Mouse (Mus musculus): ENCODE results near the gene Gtf2e1. TPM values are rescaled to one million over a fixed set of nuclear protein-coding genes. Genes with fewer than 3 reads are reported as not detected.

Gene Gtf2e1
- total and polyA plus RNA-seq, 3 experiments, result 29.5 to 72.7 (median 56.0) TPM

GRCm38 (mm10) chr16:37463981-37464380 lies 75.6 kb downstream of the Gtf2e1 start:
- no peaks in the 10 kb centered on the region; a peak in 1 of 4 replicates for H3K4me1 ChIP-seq (ENCODE audit: control insufficient read depth in 1 of 2, insufficient read depth in 2 of 2)
- H3K4me2 ChIP-seq (ENCODE audit: insufficient read depth, low read depth, poor library complexity, severe bottlenecking), result no peak overlapping the region
- dilution Hi-C loops (cut with MboI; ENCODE audit: extremely low pct_ligation_motif_present, extremely low pct_unique_long_range_greater_than_20kb, low sequenced_read_pairs), result no loop called here
- H3K4me3 ChIP-seq (replicated peaks in 1 of 3; ENCODE audit: low read depth in 2 of 3, low read length in 2 of 3, poor library complexity in 1 of 3), result no peak overlapping the region
- H3K36me3 ChIP-seq (replicated peaks in 1 of 2; ENCODE audit: control insufficient read depth in 1 of 2, insufficient read depth in 1 of 2, low read length in 1 of 2), result no peaks in the 10 kb centered on the region
- in situ Hi-C loops (cut with MboI; ENCODE audit: low pct_ligation_motif_present, low pct_unique_long_range_greater_than_20kb, low sequenced_read_pairs), result no loop called here
- no peak overlapping the region for H3K9ac ChIP-seq (ENCODE audit: insufficient read depth, low read depth)
- no peaks in the 10 kb centered on the region for H3K79me2 ChIP-seq (replicated peaks; ENCODE audit: control insufficient read depth, extremely low read depth, insufficient read depth, poor library complexity, severe bottlenecking)
- H3K27me3 ChIP-seq (replicated peaks), result peaks cover 1% of the 10 kb centered on the region
- no peak for DNase-seq (ENCODE audit: extremely low read depth)
- no peak for TF ChIP-seq ZMIZ1 (IDR thresholded peaks at IDR 0.05; ENCODE audit: low read depth, low read length)
- no peak for TF ChIP-seq MAX (IDR thresholded peaks at IDR 0.05; ENCODE audit: low read length)
- TF ChIP-seq GABPA (IDR thresholded peaks at IDR 0.05; ENCODE audit: insufficient replicate concordance, low read depth, low read length), result no peak
- no peak for TF ChIP-seq UBTF (IDR thresholded peaks at IDR 0.05; ENCODE audit: low read depth, low read length)
- no peak for TF ChIP-seq CHD2 (IDR thresholded peaks at IDR 0.05; ENCODE audit: low read length)
- no peak for TF ChIP-seq ZKSCAN1 (IDR thresholded peaks at IDR 0.05; ENCODE audit: borderline replicate concordance, low read depth, low read length)
- TF ChIP-seq E2F4 (IDR thresholded peaks at IDR 0.05; ENCODE audit: insufficient replicate concordance, low read depth, low read length), result no peak
- TF ChIP-seq MEF2A (IDR thresholded peaks at IDR 0.05; ENCODE audit: borderline replicate concordance, low read depth, low read length), result no peak
- TF ChIP-seq MYC (IDR thresholded peaks at IDR 0.05; ENCODE audit: low read depth, low read length), result no peak
- no peak for TF ChIP-seq ZNF384 (IDR thresholded peaks at IDR 0.05; ENCODE audit: low read depth, low read length)
- no peak overlapping the region for H3K27ac ChIP-seq (ENCODE audit: insufficient read depth, low read depth)
- H3K9me3 ChIP-seq (replicated peaks; ENCODE audit: low read length), result no peaks in the 10 kb centered on the region

- in situ Hi-C loops (cut with MboI; ENCODE audit: low pct_ligation_motif_present, low pct_unique_long_range_greater_than_20kb, low sequenced_read_pairs) (no loop called here), dilution Hi-C loops (cut with MboI; ENCODE audit: extremely low pct_ligation_motif_present, extremely low pct_unique_long_range_greater_than_20kb, low sequenced_read_pairs) (no loop called here)
- H3K9me3 ChIP-seq (replicated peaks; ENCODE audit: low read length), result no peaks in the 10 kb centered on the region
- TF ChIP-seq USF2 (conservative IDR thresholded peaks at IDR 0.05; ENCODE audit: low read depth, low read length) (no peak), MAX (IDR thresholded peaks at IDR 0.05; ENCODE audit: low read length) (no peak), PAX5 (IDR thresholded peaks at IDR 0.05; ENCODE audit: low read length) (no peak), ZC3H11A (IDR thresholded peaks at IDR 0.05; ENCODE audit: low read depth, low read length) (no peak), ELF1 (IDR thresholded peaks at IDR 0.05; ENCODE audit: low read depth, low read length) (no peak), ZMIZ1 (IDR thresholded peaks at IDR 0.05; ENCODE audit: low read depth, low read length) (no peak), E2F4 (IDR thresholded peaks at IDR 0.05; ENCODE audit: insufficient replicate concordance, low read depth, low read length) (no peak), HCFC1 (IDR thresholded peaks at IDR 0.05; ENCODE audit: low read depth, low read length) (no peak)
- no peaks in the 10 kb centered on the region; a peak in 1 of 4 replicates for H3K4me1 ChIP-seq (ENCODE audit: control insufficient read depth in 1 of 2, insufficient read depth in 2 of 2)
- H3K27me3 ChIP-seq (replicated peaks), result peaks cover 1% of the 10 kb centered on the region
- no peak overlapping the region for H3K9ac ChIP-seq (ENCODE audit: insufficient read depth, low read depth)
- H3K79me2 ChIP-seq (replicated peaks; ENCODE audit: control insufficient read depth, extremely low read depth, insufficient read depth, poor library complexity, severe bottlenecking), result no peaks in the 10 kb centered on the region
- no peak for DNase-seq (ENCODE audit: extremely low read depth)
- no peak overlapping the region for H3K4me2 ChIP-seq (ENCODE audit: insufficient read depth, low read depth, poor library complexity, severe bottlenecking)
- no peak overlapping the region for H3K27ac ChIP-seq (ENCODE audit: insufficient read depth, low read depth)
- H3K4me3 ChIP-seq (replicated peaks in 1 of 3; ENCODE audit: low read depth in 2 of 3, low read length in 2 of 3, poor library complexity in 1 of 3), result no peak overlapping the region
- H3K36me3 ChIP-seq (replicated peaks in 1 of 2; ENCODE audit: control insufficient read depth in 1 of 2, insufficient read depth in 1 of 2, low read length in 1 of 2), result no peaks in the 10 kb centered on the region
Observed at GRCm38 (mm10) chr16:37462886-37463285, 76.7 kb downstream of the Gtf2e1 start.
